In the genomic region with DNA sequence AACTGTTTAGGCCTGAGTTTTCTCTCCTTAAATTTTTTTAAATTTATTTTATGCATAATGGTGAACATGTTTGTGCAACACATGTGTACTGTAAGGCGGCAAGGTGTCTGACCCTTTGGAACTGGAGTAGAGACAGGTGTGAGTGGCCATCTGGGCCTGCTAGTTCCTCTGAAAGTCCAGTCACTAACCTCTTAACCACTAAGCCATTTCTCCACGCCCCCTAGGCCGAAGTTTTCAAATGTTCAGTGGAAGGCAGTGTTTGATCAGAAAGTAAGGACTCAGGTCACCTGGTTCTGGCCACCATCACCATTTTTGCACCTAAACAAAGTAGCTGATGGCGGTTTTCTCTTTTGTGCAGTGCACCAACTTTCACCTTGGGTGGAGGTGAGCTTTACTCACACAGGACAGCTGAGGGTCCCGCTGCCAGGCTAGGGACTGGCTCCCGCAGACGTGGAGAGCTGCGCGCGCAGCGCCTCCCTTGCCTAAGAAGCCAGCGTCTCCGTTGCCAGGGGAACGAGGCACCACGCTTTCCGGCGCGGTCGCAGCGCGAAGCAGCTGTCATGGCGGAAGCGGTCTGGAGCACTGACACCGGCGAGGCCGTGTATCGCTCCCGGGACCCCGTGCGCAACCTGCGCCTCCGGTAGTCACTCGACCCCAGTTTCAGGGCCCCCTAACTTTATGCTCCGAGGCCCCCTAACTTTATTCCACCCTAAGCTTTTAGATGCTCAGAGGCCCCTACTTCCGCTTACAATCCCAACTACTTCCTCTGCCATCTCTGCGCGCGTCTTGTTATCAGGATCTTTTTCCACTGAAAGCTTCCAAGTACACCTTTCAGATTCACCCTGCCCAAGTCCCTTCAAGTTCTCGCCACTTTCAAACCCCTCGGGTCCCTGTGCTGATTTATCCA, we compare ENCODE assay signal across 1 mouse cellular context.
TF ChIP-seq lines count a peak whose summit lies in the region.

A gene (plus strand): TSS at position 526 of the 907 bp plus-strand sequence.

TF ChIP-seq in CH12.LX, 34 proteins besides CTCF, POLR2A, EP300 and RAD21 (continued from another document):
- no peak for TF ChIP-seq CHD2 (IDR thresholded peaks at IDR 0.05; ENCODE audit: low read length)
- peak; percentile 89 for TF ChIP-seq NRF1 (IDR thresholded peaks at IDR 0.05; ENCODE audit: low read depth, low read length)
- TF ChIP-seq MYC (IDR thresholded peaks at IDR 0.05; ENCODE audit: low read depth, low read length), result peak; percentile 91
- TF ChIP-seq CHD1 (IDR thresholded peaks at IDR 0.05; ENCODE audit: low read depth, low read length), result no peak
- no peak for TF ChIP-seq MAZ (IDR thresholded peaks at IDR 0.05; ENCODE audit: low read depth, low read length)
- peak; percentile 89 for TF ChIP-seq ELF1 (IDR thresholded peaks at IDR 0.05; ENCODE audit: low read depth, low read length)
- no peak for TF ChIP-seq PAX5 (IDR thresholded peaks at IDR 0.05; ENCODE audit: low read length)
- TF ChIP-seq JUN (IDR thresholded peaks at IDR 0.05; ENCODE audit: insufficient read depth, low read depth, low read length), result no peak
- TF ChIP-seq GABPA (IDR thresholded peaks at IDR 0.05; ENCODE audit: insufficient replicate concordance, low read depth, low read length), result no peak
- TF ChIP-seq TBP (conservative IDR thresholded peaks at IDR 0.05; ENCODE audit: low read depth, low read length), result peak; percentile 47
- peak; percentile 100 for TF ChIP-seq MXI1 (IDR thresholded peaks at IDR 0.05; ENCODE audit: low read depth, low read length)
- TF ChIP-seq POLR2AphosphoS2 (IDR thresholded peaks at IDR 0.05; ENCODE audit: low read depth, low read length), result no peak
- TF ChIP-seq KAT2A (IDR thresholded peaks at IDR 0.05; ENCODE audit: insufficient replicate concordance, low read length), result no peak
- TF ChIP-seq MAX (IDR thresholded peaks at IDR 0.05; ENCODE audit: low read length), result peak; percentile 66; the same call in 1 of the 2 replicates
- TF ChIP-seq RCOR1 (conservative IDR thresholded peaks at IDR 0.05; ENCODE audit: low read depth, low read length), result no peak
- TF ChIP-seq ZKSCAN1 (IDR thresholded peaks at IDR 0.05; ENCODE audit: borderline replicate concordance, low read depth, low read length), result no peak
- no peak; the same call in 1 of the 2 replicates for TF ChIP-seq E2F4 (IDR thresholded peaks at IDR 0.05; ENCODE audit: insufficient replicate concordance, low read depth, low read length)
- peak; percentile 99 for TF ChIP-seq SIN3A (IDR thresholded peaks at IDR 0.05; ENCODE audit: low read length)
- peak; percentile 87; the same call in 1 of the 2 replicates for TF ChIP-seq TCF12 (IDR thresholded peaks at IDR 0.05; ENCODE audit: low read depth, low read length)
- TF ChIP-seq USF2 (conservative IDR thresholded peaks at IDR 0.05; ENCODE audit: low read depth, low read length), result no peak
- TF ChIP-seq SMC3 (IDR thresholded peaks at IDR 0.05; ENCODE audit: low read depth, low read length), result no peak
- TF ChIP-seq ZC3H11A (IDR thresholded peaks at IDR 0.05; ENCODE audit: low read depth, low read length), result no peak
- TF ChIP-seq ZNF384 (IDR thresholded peaks at IDR 0.05; ENCODE audit: low read depth, low read length), result no peak
- TF ChIP-seq MEF2A (IDR thresholded peaks at IDR 0.05; ENCODE audit: borderline replicate concordance, low read depth, low read length), result peak; percentile 13
- no peak for TF ChIP-seq JUND (conservative IDR thresholded peaks at IDR 0.05; ENCODE audit: low read depth, low read length)
- no peak for TF ChIP-seq MAFK (IDR thresholded peaks at IDR 0.05; ENCODE audit: insufficient replicate concordance, low read length)
- TF ChIP-seq NELFE (IDR thresholded peaks at IDR 0.05; ENCODE audit: low read depth, low read length), result peak; percentile 73
- TF ChIP-seq ZMIZ1 (IDR thresholded peaks at IDR 0.05; ENCODE audit: low read depth, low read length), result peak; percentile 60; the same call in 1 of the 2 replicates
- 0 out of 2 replicates have a peak, but pooled peaks have one; percentile 1 for TF ChIP-seq ETS1 (conservative IDR thresholded peaks at IDR 0.05; ENCODE audit: low read depth, low read length)
- no peak for TF ChIP-seq USF1 (IDR thresholded peaks at IDR 0.05; ENCODE audit: low read depth, low read length)
- peak; percentile 82 for TF ChIP-seq HCFC1 (IDR thresholded peaks at IDR 0.05; ENCODE audit: low read depth, low read length)
- TF ChIP-seq UBTF (IDR thresholded peaks at IDR 0.05; ENCODE audit: low read depth, low read length), result no peak
